Mouse (Mus musculus): ENCODE results near the gene Kif3c. TPM values are rescaled to one million over a fixed set of nuclear protein-coding genes. Genes with fewer than 3 reads are reported as not detected.
A peak's percentile ranks its signal among the peaks of the same experiment; 100 is the strongest.

Gene Kif3c
- polyA plus RNA-seq, 1 experiment from 2014 or later = 8.6 TPM

- Histone ChIP-seq H3K36me3 (ENCODE audit: control insufficient read depth, insufficient read depth, low read length) (peaks cover 6% of the 10 kb centered on the region; the same call in 1 of the 2 replicates), H3K4me2 (ENCODE audit: low read depth, low read length) (peak overlapping the region; percentile 91), H3K27ac (ENCODE audit: low read length) (peak overlapping the region; percentile 64), H3K4me3 (replicated peaks; ENCODE audit: low read length) (peak overlapping the region; percentile 87), H3K4me1 (ENCODE audit: control insufficient read depth, insufficient read depth, low read length) (peaks cover 27% of the 10 kb centered on the region), H3K9ac (ENCODE audit: low read length) (peak overlapping the region; percentile 88), H3K9me3 (replicated peaks; ENCODE audit: control insufficient read depth, low read length) (no peaks in the 10 kb centered on the region), H3K27me3 (ENCODE audit: control insufficient read depth, insufficient read depth, low read length) (no peaks in the 10 kb centered on the region)
- peak; percentile 61 for ATAC-seq (ENCODE audit: insufficient read depth, low FRiP score)
- under 1% methylated on average over 31 of the region's 31 CpGs for WGBS
These were observed 687 bp downstream of the Kif3c start for GRCm38 (mm10) chr12:3365449-3366189.

- no peaks in the 10 kb centered on the region for H3K27me3 ChIP-seq (ENCODE audit: control insufficient read depth, insufficient read depth, low read length)
- peak overlapping the region; percentile 88 for H3K9ac ChIP-seq (ENCODE audit: low read length)
- WGBS = 63% methylated on average over 22 of the region's 22 CpGs
- no peaks in the 10 kb centered on the region for H3K9me3 ChIP-seq (replicated peaks; ENCODE audit: control insufficient read depth, low read length)
- H3K27ac ChIP-seq (ENCODE audit: low read length) = no peak overlapping the region
- H3K36me3 ChIP-seq (ENCODE audit: control insufficient read depth, insufficient read depth, low read length) = peaks cover 6% of the 10 kb centered on the region; the same call in 1 of the 2 replicates
- ATAC-seq (ENCODE audit: insufficient read depth, low FRiP score) = no peak
- peaks cover 32% of the 10 kb centered on the region for H3K4me1 ChIP-seq (ENCODE audit: control insufficient read depth, insufficient read depth, low read length)
- H3K4me2 ChIP-seq (ENCODE audit: low read depth, low read length) = peak overlapping the region; percentile 91
- peak overlapping the region; percentile 87 for H3K4me3 ChIP-seq (replicated peaks; ENCODE audit: low read length)
These were observed 1.4 kb downstream of the Kif3c start for GRCm38 (mm10) chr12:3366190-3366956.

- H3K4me2 ChIP-seq (ENCODE audit: low read depth, low read length) = no peak overlapping the region
These were observed 2.0 kb downstream of the Kif3c start for GRCm38 (mm10) chr12:3366957-3367260.

GRCm38 (mm10) chr12:3368771-3369170, 3.8 kb downstream of the Kif3c start:
- Histone ChIP-seq H3K27me3 (ENCODE audit: control insufficient read depth, insufficient read depth, low read length) (no peaks in the 10 kb centered on the region), H3K4me2 (ENCODE audit: low read depth, low read length) (peak overlapping the region; percentile 22), H3K27ac (ENCODE audit: low read length) (no peak overlapping the region), H3K36me3 (ENCODE audit: control insufficient read depth, insufficient read depth, low read length) (peaks cover 6% of the 10 kb centered on the region; the same call in 1 of the 2 replicates), H3K9me3 (replicated peaks; ENCODE audit: control insufficient read depth, low read length) (no peaks in the 10 kb centered on the region), H3K4me3 (replicated peaks; ENCODE audit: low read length) (0 out of 2 replicates have a peak overlapping the region, but pooled peaks have one; percentile 6), H3K4me1 (ENCODE audit: control insufficient read depth, insufficient read depth, low read length) (peaks cover 32% of the 10 kb centered on the region), H3K9ac (ENCODE audit: low read length) (0 out of 2 replicates have a peak overlapping the region, but pooled peaks have one; percentile 28)
- WGBS = 24% methylated on average over 3 of the region's 3 CpGs
- ATAC-seq (ENCODE audit: insufficient read depth, low FRiP score) = no peak

More at GRCm38 (mm10) chr12:3366957-3367260, 2.0 kb downstream of the Kif3c start:
- no peak for ATAC-seq (ENCODE audit: insufficient read depth, low FRiP score)
- H3K27ac ChIP-seq (ENCODE audit: low read length) = no peak overlapping the region
- H3K9me3 ChIP-seq (replicated peaks; ENCODE audit: control insufficient read depth, low read length) = no peaks in the 10 kb centered on the region
- no peak overlapping the region for H3K9ac ChIP-seq (ENCODE audit: low read length)
- peaks cover 32% of the 10 kb centered on the region for H3K4me1 ChIP-seq (ENCODE audit: control insufficient read depth, insufficient read depth, low read length)
- no peak overlapping the region for H3K4me3 ChIP-seq (replicated peaks; ENCODE audit: low read length)
- peaks cover 6% of the 10 kb centered on the region; the same call in 1 of the 2 replicates for H3K36me3 ChIP-seq (ENCODE audit: control insufficient read depth, insufficient read depth, low read length)
- no peaks in the 10 kb centered on the region for H3K27me3 ChIP-seq (ENCODE audit: control insufficient read depth, insufficient read depth, low read length)
- WGBS = 95% methylated on average over 14 of the region's 14 CpGs

- Histone ChIP-seq H3K4me1 (ENCODE audit: control insufficient read depth, insufficient read depth, low read length) (peaks cover 25% of the 10 kb centered on the region), H3K27ac (ENCODE audit: low read length) (no peak overlapping the region), H3K36me3 (ENCODE audit: control insufficient read depth, insufficient read depth, low read length) (peaks cover 6% of the 10 kb centered on the region; the same call in 1 of the 2 replicates), H3K9me3 (replicated peaks; ENCODE audit: control insufficient read depth, low read length) (no peaks in the 10 kb centered on the region), H3K27me3 (ENCODE audit: control insufficient read depth, insufficient read depth, low read length) (no peaks in the 10 kb centered on the region), H3K9ac (ENCODE audit: low read length) (0 out of 2 replicates have a peak overlapping the region, but pooled peaks have one; percentile 2), H3K4me3 (replicated peaks; ENCODE audit: low read length) (no peak overlapping the region), H3K4me2 (ENCODE audit: low read depth, low read length) (no peak overlapping the region)
- 36% methylated on average over 11 of the region's 11 CpGs for WGBS
- ATAC-seq (ENCODE audit: insufficient read depth, low FRiP score) = no peak
These were observed 6.3 kb downstream of the Kif3c start for GRCm38 (mm10) chr12:3370979-3371925.

GRCm38 (mm10) chr12:3371991-3372390, 7.1 kb downstream of the Kif3c start:
- H3K27me3 ChIP-seq (ENCODE audit: control insufficient read depth, insufficient read depth, low read length) = no peaks in the 10 kb centered on the region
- H3K4me3 ChIP-seq (replicated peaks; ENCODE audit: low read length) = no peak overlapping the region
- WGBS = 67% methylated on average over 3 of the region's 3 CpGs
- H3K36me3 ChIP-seq (ENCODE audit: control insufficient read depth, insufficient read depth, low read length) = peaks cover 4% of the 10 kb centered on the region; the same call in 1 of the 2 replicates
- ATAC-seq (ENCODE audit: insufficient read depth, low FRiP score) = no peak
- H3K9ac ChIP-seq (ENCODE audit: low read length) = no peak overlapping the region
- H3K27ac ChIP-seq (ENCODE audit: low read length) = no peak overlapping the region
- H3K4me2 ChIP-seq (ENCODE audit: low read depth, low read length) = no peak overlapping the region
- H3K4me1 ChIP-seq (ENCODE audit: control insufficient read depth, insufficient read depth, low read length) = peaks cover 25% of the 10 kb centered on the region
- H3K9me3 ChIP-seq (replicated peaks; ENCODE audit: control insufficient read depth, low read length) = no peaks in the 10 kb centered on the region

GRCm38 (mm10) chr12:3373566-3373965, 8.6 kb downstream of the Kif3c start:
- Histone ChIP-seq H3K9me3 (replicated peaks; ENCODE audit: control insufficient read depth, low read length) (no peaks in the 10 kb centered on the region), H3K4me2 (ENCODE audit: low read depth, low read length) (no peak overlapping the region), H3K4me1 (ENCODE audit: control insufficient read depth, insufficient read depth, low read length) (peaks cover 16% of the 10 kb centered on the region), H3K9ac (ENCODE audit: low read length) (no peak overlapping the region), H3K27me3 (ENCODE audit: control insufficient read depth, insufficient read depth, low read length) (no peaks in the 10 kb centered on the region), H3K27ac (ENCODE audit: low read length) (no peak overlapping the region), H3K4me3 (replicated peaks; ENCODE audit: low read length) (no peak overlapping the region), H3K36me3 (ENCODE audit: control insufficient read depth, insufficient read depth, low read length) (no peaks in the 10 kb centered on the region)
- 88% methylated on average over 6 of the region's 6 CpGs for WGBS
- ATAC-seq (ENCODE audit: insufficient read depth, low FRiP score) = no peak

GRCm38 (mm10) chr12:3374552-3374951, 9.6 kb downstream of the Kif3c start:
- no peak for ATAC-seq (ENCODE audit: insufficient read depth, low FRiP score)
- H3K4me1 ChIP-seq (ENCODE audit: control insufficient read depth, insufficient read depth, low read length) = peaks cover 7% of the 10 kb centered on the region
- no peak overlapping the region for H3K4me3 ChIP-seq (replicated peaks; ENCODE audit: low read length)
- H3K9ac ChIP-seq (ENCODE audit: low read length) = no peak overlapping the region
- no peaks in the 10 kb centered on the region for H3K36me3 ChIP-seq (ENCODE audit: control insufficient read depth, insufficient read depth, low read length)
- WGBS = 77% methylated on average over 5 of the region's 5 CpGs
- no peaks in the 10 kb centered on the region for H3K9me3 ChIP-seq (replicated peaks; ENCODE audit: control insufficient read depth, low read length)
- H3K4me2 ChIP-seq (ENCODE audit: low read depth, low read length) = no peak overlapping the region
- no peaks in the 10 kb centered on the region for H3K27me3 ChIP-seq (ENCODE audit: control insufficient read depth, insufficient read depth, low read length)
- no peak overlapping the region for H3K27ac ChIP-seq (ENCODE audit: low read length)
